Mouse (Mus musculus) forebrain, embryonic 12.5 days (tissue): Measurements from ENCODE around the gene Psmd9. TPM values are rescaled to one million over a fixed set of nuclear protein-coding genes. Genes with fewer than 3 reads are reported as not detected.
"Not testable (repeated sequence)": the region's sequence is repeated elsewhere in the genome, so short reads cannot be mapped to it uniquely, and the experiment has no call there.

ENCODE experiments used
- ATAC-seq: fragments of 200-750 bp; cut with Nextera tagmentation; 2 replicates; pipeline ENCODE4 v1.8.0; 2017; ENCODE audit warnings: moderate TSS enrichment; ENCODE audit not compliant: low FRiP score
- H3K27ac ChIP-seq: fragments of 300-500 bp; sonication (generic); 2 replicates; pipeline ENCODE4 v1.5.1; 2016; ENCODE audit warnings: mild to moderate bottlenecking
- H3K27me3 ChIP-seq: fragments of 300-500 bp; sonication (generic); 2 replicates; pipeline ENCODE4 v1.6.1; 2016; ENCODE audit warnings: mild to moderate bottlenecking
- H3K36me3 ChIP-seq: fragments of 300-500 bp; sonication (generic); replicated peaks from 2 replicates; pipeline ENCODE4 v1.6.1; 2016; ENCODE audit warnings: mild to moderate bottlenecking
- H3K4me1 ChIP-seq: fragments of 300-500 bp; sonication (generic); 2 replicates; pipeline ENCODE4 v1.6.1; 2016
- H3K4me2 ChIP-seq: fragments of 300-500 bp; sonication (generic); 2 replicates; pipeline ENCODE4 v1.6.1; 2016; ENCODE audit warnings: mild to moderate bottlenecking, moderate library complexity
- H3K4me3 ChIP-seq: fragments of 300-500 bp; sonication (generic); replicated peaks from 2 replicates; pipeline ENCODE4 v1.5.1; 2016; ENCODE audit warnings: mild to moderate bottlenecking
- H3K9ac ChIP-seq: fragments of 300-500 bp; sonication (generic); 2 replicates; pipeline ENCODE4 v1.6.1; 2016; ENCODE audit warnings: mild to moderate bottlenecking
- H3K9me3 ChIP-seq: fragments of 300-500 bp; sonication (generic); 2 replicates; pipeline ENCODE4 v1.6.1; 2016
- WGBS: fragments of 180-500 bp; shearing (Covaris S2); methylation state at CpG from one replicate; pipeline ENCODE4 v1.1.7; 2016; 5-methylcytosine and 5-hydroxymethylcytosine counted together
- polyA plus RNA-seq: library from polyadenylated mRNA; unstranded; fragments of >200 nt; fragmentation: Nextera tagmentation; extraction: Ambion mirVana; gene quantifications from 2 replicates; pipeline ENCODE4 v1.2.1, GENCODE M21; 2016

Gene Psmd9
- polyA plus RNA-seq, 1 experiment from 2014 or later: 71.6 TPM

DNA sequence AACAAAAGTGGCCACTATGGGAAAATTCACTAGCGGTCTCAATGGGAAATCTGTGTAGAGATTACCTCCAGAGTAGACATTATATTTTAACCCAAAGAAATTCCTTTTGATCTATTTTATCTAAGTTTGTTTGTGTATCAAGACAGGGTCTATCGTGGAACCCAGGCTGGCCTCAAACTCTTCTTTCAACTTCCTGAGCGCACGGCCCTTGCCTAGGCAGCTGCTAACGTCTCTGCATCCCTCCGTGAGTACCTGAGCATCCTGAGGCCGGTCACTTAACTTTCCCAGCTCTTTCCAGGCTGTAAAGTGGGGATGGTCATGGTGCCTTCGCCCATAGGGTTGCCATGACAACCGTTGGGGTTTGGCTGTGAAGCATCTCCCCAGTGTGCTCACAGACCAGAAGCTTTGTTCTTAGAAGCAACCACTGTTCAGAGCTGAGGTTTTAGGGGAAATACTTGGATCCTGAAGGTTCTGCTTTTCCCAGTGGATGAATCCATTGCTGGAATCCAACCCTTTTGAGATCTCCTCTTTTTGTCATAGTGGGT, 23.5 kb downstream of the Psmd9 start:
- H3K4me2 ChIP-seq: no peak overlapping the region
- H3K27ac ChIP-seq: no peak overlapping the region
- 62% methylated on average over 9 of the region's 9 CpGs for WGBS
- H3K4me1 ChIP-seq: no peaks in the 10 kb centered on the region
- no peaks in the 10 kb centered on the region for H3K36me3 ChIP-seq
- H3K9ac ChIP-seq: no peak overlapping the region
- no peaks in the 10 kb centered on the region for H3K27me3 ChIP-seq
- no peaks in the 10 kb centered on the region for H3K9me3 ChIP-seq
- no peak for ATAC-seq
- H3K4me3 ChIP-seq: no peak overlapping the region

DNA sequence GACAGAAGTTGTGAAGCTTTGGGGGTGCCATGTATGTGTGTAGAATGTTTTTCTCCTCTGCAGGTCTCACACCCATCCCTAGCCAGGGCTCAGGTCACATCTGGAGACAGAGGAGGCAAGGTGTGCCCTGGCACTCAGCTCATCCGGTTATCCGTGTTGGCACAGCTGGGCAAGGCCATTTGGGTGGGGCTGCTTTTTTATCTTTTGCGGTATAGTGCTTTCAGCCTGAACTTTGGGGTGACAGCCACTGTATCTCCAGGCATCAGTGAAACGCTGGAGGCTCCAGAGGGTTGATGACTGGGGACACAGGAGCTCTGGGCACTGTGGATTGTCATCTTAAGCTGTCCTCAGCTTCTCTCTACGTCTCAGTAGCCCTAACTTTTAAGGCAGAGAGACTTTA, 24.2 kb downstream of the Psmd9 start:
- no peaks in the 10 kb centered on the region for H3K9me3 ChIP-seq
- ATAC-seq: no peak
- WGBS: 85% methylated on average over 5 of the region's 5 CpGs
- no peaks in the 10 kb centered on the region for H3K27me3 ChIP-seq
- no peak overlapping the region for H3K4me3 ChIP-seq
- H3K27ac ChIP-seq: no peak overlapping the region
- H3K36me3 ChIP-seq: no peaks in the 10 kb centered on the region
- no peak overlapping the region for H3K9ac ChIP-seq
- no peak overlapping the region for H3K4me2 ChIP-seq
- no peaks in the 10 kb centered on the region for H3K4me1 ChIP-seq

DNA sequence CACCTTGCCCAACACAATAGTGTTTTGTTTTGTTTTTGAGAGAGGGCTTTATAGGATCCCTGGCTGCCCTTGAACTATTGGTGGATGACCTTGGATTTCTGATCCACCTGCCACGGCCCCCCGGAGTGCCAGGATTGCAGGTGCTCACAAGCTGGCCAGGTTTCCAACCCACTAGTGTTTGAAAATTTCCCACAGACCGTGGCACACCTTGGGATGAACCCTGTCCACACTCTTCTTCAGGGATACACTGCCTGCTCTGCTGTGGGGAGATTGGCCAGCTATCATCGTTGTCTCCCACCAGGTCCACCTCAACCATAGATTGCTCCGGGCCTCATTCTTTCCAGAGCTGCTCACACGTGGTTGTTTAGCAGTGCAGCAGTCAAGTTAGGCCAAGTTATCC, 25.6 kb downstream of the Psmd9 start:
- Histone ChIP-seq H3K27ac (no peak overlapping the region), H3K36me3 (no peaks in the 10 kb centered on the region), H3K4me2 (no peak overlapping the region), H3K4me1 (no peaks in the 10 kb centered on the region), H3K9ac (no peak overlapping the region), H3K4me3 (no peak overlapping the region), H3K9me3 (no peaks in the 10 kb centered on the region), H3K27me3 (no peaks in the 10 kb centered on the region)
- no peak for ATAC-seq
- WGBS: 83% methylated on average over 6 of the region's 6 CpGs

DNA sequence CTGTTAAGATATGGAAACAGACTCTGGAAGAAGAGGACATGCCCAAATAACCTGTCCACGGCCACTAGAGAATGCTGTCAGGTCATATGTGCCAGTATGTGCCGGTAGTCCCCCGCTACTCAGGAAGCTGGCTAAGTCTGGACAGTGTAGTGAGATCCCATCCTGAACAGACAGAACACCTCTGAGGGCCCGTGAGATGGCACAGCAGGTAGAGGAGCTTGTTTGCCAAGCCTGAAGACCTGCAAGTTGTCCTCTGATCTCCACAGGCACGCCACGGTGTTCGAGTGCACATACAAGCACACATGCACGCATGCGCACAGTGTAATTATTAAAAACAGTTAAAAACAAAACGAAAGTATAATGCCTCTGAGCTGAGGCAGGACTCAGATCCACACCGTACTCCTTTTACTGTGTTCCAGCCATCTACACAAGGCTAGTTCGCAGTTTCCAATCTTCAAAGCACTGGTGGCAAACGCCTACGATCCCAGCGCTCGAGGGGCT, 26.3 kb downstream of the Psmd9 start:
- Histone ChIP-seq H3K27me3 (no peaks in the 10 kb centered on the region), H3K4me2 (no peak overlapping the region), H3K4me1 (no peaks in the 10 kb centered on the region), H3K4me3 (no peak overlapping the region), H3K9ac (no peak overlapping the region), H3K36me3 (no peaks in the 10 kb centered on the region), H3K9me3 (no peaks in the 10 kb centered on the region), H3K27ac (no peak overlapping the region)
- no peak for ATAC-seq
- 93% methylated on average over 16 of the region's 16 CpGs for WGBS

DNA sequence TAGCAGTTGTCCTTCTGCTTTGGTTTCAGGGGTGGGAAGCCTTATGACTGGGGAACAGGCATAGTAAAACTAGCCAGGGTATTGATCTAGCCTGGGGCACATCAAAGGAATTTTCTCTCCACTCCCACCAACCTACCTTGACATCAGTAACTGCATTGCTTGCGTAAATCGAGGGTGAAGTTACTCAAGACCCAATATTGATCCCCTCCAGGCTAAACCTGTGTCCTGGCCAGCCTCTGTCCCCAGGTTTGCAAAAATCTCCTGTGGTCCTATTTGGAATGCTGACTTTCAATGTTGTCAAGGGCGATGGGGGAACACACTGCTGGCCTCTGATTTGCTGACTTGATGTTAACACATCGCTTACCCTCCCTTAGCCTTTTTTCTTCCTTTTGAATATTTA, 27.5 kb downstream of the Psmd9 start:
- ATAC-seq: no peak

GRCm38 (mm10) chr5:123198523-123198922, 29.3 kb downstream of the Psmd9 start:
- no peak for ATAC-seq

More for the DNA sequence above, 27.5 kb downstream of the Psmd9 start:
- 74% methylated on average over 4 of the region's 4 CpGs for WGBS
- H3K27ac ChIP-seq: no peak overlapping the region
- H3K9ac ChIP-seq: no peak overlapping the region
- H3K4me2 ChIP-seq: no peak overlapping the region
- H3K27me3 ChIP-seq: no peaks in the 10 kb centered on the region
- no peak overlapping the region for H3K4me3 ChIP-seq
- H3K36me3 ChIP-seq: no peaks in the 10 kb centered on the region
- H3K4me1 ChIP-seq: no peaks in the 10 kb centered on the region
- H3K9me3 ChIP-seq: no peaks in the 10 kb centered on the region

DNA sequence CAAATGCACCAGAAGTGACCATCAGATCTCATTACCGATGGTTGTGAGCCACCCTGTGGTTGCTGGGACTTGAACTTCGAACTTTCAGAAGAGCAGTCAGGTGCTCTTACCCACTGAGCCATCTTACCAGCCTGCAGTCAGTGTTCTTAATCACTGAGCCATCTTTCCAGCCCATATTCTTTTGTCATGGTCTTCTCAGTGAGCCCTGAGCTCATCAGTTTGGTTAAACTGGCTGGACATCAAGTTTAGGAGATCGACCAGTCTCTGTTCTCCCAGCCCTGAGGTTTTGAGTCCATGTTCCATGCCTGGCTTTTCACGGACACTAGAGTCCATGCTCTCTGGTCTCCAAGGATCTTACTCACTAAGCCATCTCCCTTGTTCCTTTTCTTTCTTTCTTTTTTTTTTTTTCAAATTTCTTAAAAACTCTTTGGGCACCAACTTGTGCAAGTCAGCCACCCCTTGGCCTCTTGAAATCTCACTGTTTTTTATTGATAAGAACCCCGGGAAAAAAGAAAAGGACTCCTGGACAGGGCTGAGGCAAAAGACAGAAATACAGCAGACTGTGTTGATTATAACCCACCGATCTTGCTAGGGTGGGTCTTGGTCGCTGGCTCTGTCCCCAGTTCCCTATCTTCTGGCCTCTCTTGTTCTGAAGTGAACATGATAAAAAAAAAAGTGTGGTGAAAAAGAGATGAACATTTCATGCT, 31.8 kb downstream of the Psmd9 start:
- not testable (repeated sequence) for H3K4me1 ChIP-seq, H3K27me3 ChIP-seq, H3K4me2 ChIP-seq, H3K4me3 ChIP-seq, H3K27ac ChIP-seq, H3K9ac ChIP-seq, H3K36me3 ChIP-seq, ATAC-seq, H3K9me3 ChIP-seq
- 83% methylated on average over 6 of the region's 7 CpGs for WGBS

More at GRCm38 (mm10) chr5:123198523-123198922, 29.3 kb downstream of the Psmd9 start:
- H3K4me2 ChIP-seq: no peak overlapping the region
- no peak overlapping the region for H3K4me3 ChIP-seq
- H3K4me1 ChIP-seq: no peaks in the 10 kb centered on the region
- no peak overlapping the region for H3K27ac ChIP-seq
- H3K27me3 ChIP-seq: no peaks in the 10 kb centered on the region
- no peaks in the 10 kb centered on the region for H3K36me3 ChIP-seq
- no peak overlapping the region for H3K9ac ChIP-seq
- H3K9me3 ChIP-seq: no peaks in the 10 kb centered on the region
- 85% methylated on average over 4 of the region's 4 CpGs for WGBS

- Histone ChIP-seq H3K9me3 (no peaks in the 10 kb centered on the region), H3K27me3 (no peaks in the 10 kb centered on the region), H3K4me2 (no peak overlapping the region), H3K27ac (no peak overlapping the region), H3K4me3 (no peak overlapping the region), H3K4me1 (no peaks in the 10 kb centered on the region), H3K9ac (no peak overlapping the region), H3K36me3 (no peaks in the 10 kb centered on the region)
- ATAC-seq: no peak
- WGBS: 88% methylated on average over 7 of the region's 7 CpGs
Measured at GRCm38 (mm10) chr5:123201523-123201892, 32.3 kb downstream of the Psmd9 start.

DNA sequence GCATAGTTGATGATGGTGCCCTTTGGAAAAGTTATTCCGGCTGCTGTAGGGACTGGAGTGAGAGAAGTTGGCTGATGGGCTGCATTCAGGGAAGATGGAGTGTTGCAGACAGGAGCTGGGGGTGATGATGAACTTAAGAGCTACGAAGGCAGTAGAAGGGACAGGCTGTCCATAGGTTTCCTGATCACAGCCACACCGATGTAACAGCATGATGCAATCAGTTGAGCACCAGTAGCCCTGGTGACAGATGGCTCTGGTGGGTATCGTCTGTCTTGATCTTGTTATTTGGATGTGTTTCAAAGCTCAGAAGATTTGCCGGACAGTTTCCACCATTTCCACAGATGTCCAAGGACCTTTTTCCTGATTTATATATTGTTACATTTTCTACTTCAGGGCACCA, 32.8 kb downstream of the Psmd9 start:
- Histone ChIP-seq H3K4me1 (no peaks in the 10 kb centered on the region), H3K4me3 (no peak overlapping the region), H3K4me2 (no peak overlapping the region), H3K27me3 (no peaks in the 10 kb centered on the region), H3K27ac (no peak overlapping the region), H3K9me3 (no peaks in the 10 kb centered on the region), H3K36me3 (no peaks in the 10 kb centered on the region), H3K9ac (no peak overlapping the region)
- ATAC-seq: no peak
- WGBS: 86% methylated on average over 5 of the region's 5 CpGs

DNA sequence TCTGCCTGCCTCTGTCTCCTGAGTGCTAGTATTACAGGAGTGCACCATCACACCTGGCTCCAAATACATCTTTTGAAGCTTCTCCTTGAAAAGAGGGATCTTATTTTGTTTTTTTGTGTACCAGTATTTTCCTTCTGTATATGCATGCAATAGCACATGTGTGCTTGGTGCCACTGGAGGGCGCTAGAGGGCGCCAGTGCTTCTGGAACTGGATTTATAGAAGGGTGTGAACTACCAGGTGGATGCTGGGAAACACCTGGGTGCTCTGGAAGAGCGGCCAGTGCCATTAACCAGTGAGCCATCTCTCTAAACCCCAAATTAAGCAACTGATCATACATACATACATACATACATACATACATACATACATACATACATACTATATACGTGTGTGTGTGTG, 33.6 kb downstream of the Psmd9 start:
- H3K36me3 ChIP-seq, ATAC-seq, H3K9me3 ChIP-seq, H3K27me3 ChIP-seq, H3K27ac ChIP-seq, H3K4me1 ChIP-seq, H3K9ac ChIP-seq, H3K4me3 ChIP-seq, H3K4me2 ChIP-seq: not testable (repeated sequence)
- 40% methylated on average over 4 of the region's 4 CpGs for WGBS

- H3K36me3 ChIP-seq, H3K4me1 ChIP-seq, H3K4me2 ChIP-seq, H3K27me3 ChIP-seq, H3K9ac ChIP-seq, H3K9me3 ChIP-seq, H3K27ac ChIP-seq, H3K4me3 ChIP-seq, ATAC-seq: not testable (repeated sequence)
- 85% methylated on average over 7 of the region's 7 CpGs for WGBS
Measured at GRCm38 (mm10) chr5:123203591-123203990, 34.4 kb downstream of the Psmd9 start.

DNA sequence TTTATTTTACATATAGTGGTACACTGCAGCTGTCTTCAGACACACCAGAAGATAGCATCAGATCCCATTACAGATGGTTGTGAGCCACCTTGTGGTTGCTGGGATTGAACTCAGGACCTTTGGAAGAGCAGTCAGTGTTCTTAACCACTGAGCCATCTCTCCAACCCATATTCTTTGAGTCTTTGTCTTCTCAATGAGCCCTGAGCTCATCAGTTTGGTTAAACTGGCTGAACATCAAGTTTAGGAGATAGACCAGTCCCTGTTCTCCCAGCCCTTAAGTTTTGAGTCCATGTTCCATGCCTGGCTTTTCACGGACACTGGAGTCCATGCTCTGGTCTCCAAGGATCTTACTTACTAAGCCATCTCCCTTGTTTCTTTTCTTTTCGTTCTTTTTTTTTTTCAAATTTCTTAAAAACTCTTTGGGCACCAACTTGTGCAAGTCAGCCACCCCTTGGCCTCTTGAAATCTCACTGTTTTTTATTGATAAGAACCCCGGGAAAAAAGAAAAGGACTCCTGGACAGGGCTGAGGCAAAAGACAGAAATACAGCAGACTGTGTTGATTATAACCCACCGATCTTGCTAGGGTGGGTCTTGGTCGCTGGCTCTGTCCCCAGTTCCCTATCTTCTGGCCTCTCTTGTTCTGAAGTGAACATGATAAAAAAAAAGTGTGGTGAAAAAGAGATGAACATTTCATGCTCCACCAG, 53.3 kb downstream of the Psmd9 start:
- not testable (repeated sequence) for H3K4me2 ChIP-seq, H3K36me3 ChIP-seq, H3K27me3 ChIP-seq, H3K4me3 ChIP-seq, H3K27ac ChIP-seq, H3K4me1 ChIP-seq, ATAC-seq, H3K9ac ChIP-seq, H3K9me3 ChIP-seq
- 86% methylated on average over 4 of the region's 5 CpGs for WGBS

- ATAC-seq: no peak
- no peaks in the 10 kb centered on the region for H3K9me3 ChIP-seq
- 88% methylated on average over 4 of the region's 4 CpGs for WGBS
Measured at GRCm38 (mm10) chr5:123223051-123223410, 53.8 kb downstream of the Psmd9 start.

More at GRCm38 (mm10) chr5:123223051-123223410, 53.8 kb downstream of the Psmd9 start:
- no peak overlapping the region for H3K4me2 ChIP-seq
- H3K9ac ChIP-seq: no peak overlapping the region
- H3K36me3 ChIP-seq: no peaks in the 10 kb centered on the region
- H3K4me3 ChIP-seq: no peak overlapping the region
- no peaks in the 10 kb centered on the region for H3K4me1 ChIP-seq
- H3K27ac ChIP-seq: no peak overlapping the region
- H3K27me3 ChIP-seq: no peaks in the 10 kb centered on the region
